14 mouse cellular contexts compared by ENCODE assay signal in genomic region chr7:125515081-125515853, GRCm38 (mm10). TPM values are rescaled to one million over a fixed set of nuclear protein-coding genes. Genes with fewer than 3 reads are reported as not detected.
DNase-seq lines count a peak whose midpoint lies in the region; ATAC-seq lines count a peak whose summit lies in the region.
"Had no signal": no experiment of that assay in that cellular context is flagged by ENCODE, and none has a peak within 500 bp of the region (broad histone marks: within the 10 kb centered on the region; RNA-seq: fewer than 3 reads in every experiment).

No protein-coding gene starts in this region.

- no peak overlapping the region for H3K4me3 ChIP-seq in kidney, embryonic 15.5 days (replicated peaks)
- H3K4me3 ChIP-seq in embryonic facial prominence, embryonic 14.5 days (ENCODE audit: low read depth, low read length): no peak overlapping the region
- H3K4me3 ChIP-seq in liver, embryonic 12.5 days: no peak overlapping the region
- no peak overlapping the region for H3K4me3 ChIP-seq in midbrain, embryonic 14.5 days (replicated peaks; ENCODE audit: low read depth, low read length)
- H3K4me3 ChIP-seq: hindbrain, embryonic 13.5 days; midbrain, embryonic 12.5 days had no signal

- no peak overlapping the region for H3K9ac ChIP-seq in kidney, embryonic 15.5 days
- H3K9ac ChIP-seq in embryonic facial prominence, embryonic 14.5 days (ENCODE audit: low read depth, low read length): no peak overlapping the region
- H3K9ac ChIP-seq in liver, embryonic 12.5 days: no peak overlapping the region
- H3K9ac ChIP-seq in midbrain, embryonic 14.5 days (replicated peaks; ENCODE audit: low read length): no peak overlapping the region
- H3K9ac ChIP-seq: hindbrain, embryonic 13.5 days; midbrain, embryonic 12.5 days had no signal

- WGBS in kidney, embryonic 15.5 days: 51% methylated on average over 5 of the region's 5 CpGs
- WGBS in embryonic facial prominence, embryonic 14.5 days: 51% methylated on average over 5 of the region's 5 CpGs
- WGBS in liver, embryonic 12.5 days (ENCODE audit: insufficient replicate concordance): 64% methylated on average over 5 of the region's 5 CpGs
- 63% methylated on average over 5 of the region's 5 CpGs for WGBS in midbrain, embryonic 14.5 days

- peak overlapping the region; percentile 49 for H3K27ac ChIP-seq in kidney, embryonic 15.5 days
- H3K27ac ChIP-seq in embryonic facial prominence, embryonic 14.5 days (replicated peaks; ENCODE audit: low read depth, low read length): 0 out of 2 replicates have a peak overlapping the region, but pooled peaks have one; percentile 40
- peak overlapping the region; percentile 82 for H3K27ac ChIP-seq in liver, embryonic 12.5 days
- H3K27ac ChIP-seq in midbrain, embryonic 14.5 days (replicated peaks; ENCODE audit: low read depth, low read length): no peak overlapping the region
- H3K27ac ChIP-seq: hindbrain, embryonic 13.5 days; midbrain, embryonic 12.5 days had no signal

- H3K4me2 ChIP-seq in kidney, embryonic 15.5 days: no peak overlapping the region
- no peak overlapping the region for H3K4me2 ChIP-seq in embryonic facial prominence, embryonic 14.5 days (ENCODE audit: low read depth, low read length)
- H3K4me2 ChIP-seq in liver, embryonic 12.5 days: peak overlapping the region; percentile 30
- H3K4me2 ChIP-seq in midbrain, embryonic 14.5 days (ENCODE audit: low read length): no peak overlapping the region
- H3K4me2 ChIP-seq: hindbrain, embryonic 13.5 days; midbrain, embryonic 12.5 days had no signal

- H3K36me3 ChIP-seq in kidney, embryonic 15.5 days: no peaks in the 10 kb centered on the region
- H3K36me3 ChIP-seq in embryonic facial prominence, embryonic 14.5 days (ENCODE audit: control insufficient read depth, insufficient read depth, low read length): no peaks in the 10 kb centered on the region
- no peaks in the 10 kb centered on the region for H3K36me3 ChIP-seq in liver, embryonic 12.5 days
- H3K36me3 ChIP-seq in midbrain, embryonic 14.5 days (ENCODE audit: control insufficient read depth, insufficient read depth, low read length): no peaks in the 10 kb centered on the region
- H3K36me3 ChIP-seq: hindbrain, embryonic 13.5 days; midbrain, embryonic 12.5 days had no signal

- no peaks in the 10 kb centered on the region for H3K9me3 ChIP-seq in kidney, embryonic 15.5 days (replicated peaks)
- H3K9me3 ChIP-seq in embryonic facial prominence, embryonic 14.5 days (ENCODE audit: control insufficient read depth, low read length): no peaks in the 10 kb centered on the region
- 0 out of 2 replicates have a peak, but pooled peaks cover 5% of the 10 kb centered on the region for H3K9me3 ChIP-seq in liver, embryonic 12.5 days (replicated peaks)
- no peaks in the 10 kb centered on the region for H3K9me3 ChIP-seq in midbrain, embryonic 14.5 days (ENCODE audit: control insufficient read depth, low read length)
- H3K9me3 ChIP-seq: hindbrain, embryonic 13.5 days; midbrain, embryonic 12.5 days had no signal

- ATAC-seq in frontal cortex, adult (ENCODE audit: low TSS enrichment): 0 out of 2 replicates have a peak, but pooled peaks have one; percentile 13
- ATAC-seq in kidney, embryonic 15.5 days (replicated peaks; ENCODE audit: low FRiP score): no peak
- ATAC-seq in embryonic facial prominence, embryonic 14.5 days (ENCODE audit: low read depth): 0 out of 2 replicates have a peak, but pooled peaks have one; percentile 22
- peak; percentile 57 for ATAC-seq in liver, embryonic 12.5 days
- ATAC-seq in midbrain, embryonic 14.5 days (ENCODE audit: low FRiP score, low TSS enrichment): no peak

- no peak for DNase-seq in frontal cortex, adult 2 months (ENCODE audit: extremely low spot score in 1 of 2, low spot score in 1 of 2)
- no peak for DNase-seq in kidney, adult 18-20 months
- DNase-seq in embryonic facial prominence, embryonic 14.5 days (ENCODE audit: low spot score): peak; percentile 79
- DNase-seq in layer of hippocampus, postnatal 14 days (ENCODE audit: low spot score in 2 of 2): no peak
- no peak for DNase-seq in midbrain, embryonic 14.5 days
- DNase-seq: adrenal gland, adult 2 months; cerebellum, adult 9-10 months; embryo, embryonic 11 days; right cerebral cortex, postnatal 14 days had no signal

- H3K27me3 ChIP-seq in kidney, embryonic 15.5 days: no peaks in the 10 kb centered on the region
- no peaks in the 10 kb centered on the region for H3K27me3 ChIP-seq in embryonic facial prominence, embryonic 14.5 days (replicated peaks; ENCODE audit: control insufficient read depth, insufficient read depth, low read length)
- no peaks in the 10 kb centered on the region for H3K27me3 ChIP-seq in liver, embryonic 12.5 days (replicated peaks)
- H3K27me3 ChIP-seq in midbrain, embryonic 14.5 days (ENCODE audit: control insufficient read depth, insufficient read depth, low read length): no peaks in the 10 kb centered on the region
- H3K27me3 ChIP-seq: hindbrain, embryonic 13.5 days; midbrain, embryonic 12.5 days had no signal

- 0 out of 2 replicates have a peak, but pooled peaks cover 9% of the 10 kb centered on the region for H3K4me1 ChIP-seq in kidney, embryonic 15.5 days
- peaks cover 17% of the 10 kb centered on the region for H3K4me1 ChIP-seq in embryonic facial prominence, embryonic 14.5 days (ENCODE audit: control insufficient read depth, insufficient read depth, low read length)
- peaks cover 66% of the 10 kb centered on the region for H3K4me1 ChIP-seq in liver, embryonic 12.5 days
- no peaks in the 10 kb centered on the region for H3K4me1 ChIP-seq in midbrain, embryonic 14.5 days (ENCODE audit: control insufficient read depth, insufficient read depth, low read length)
- H3K4me1 ChIP-seq: hindbrain, embryonic 13.5 days; midbrain, embryonic 12.5 days had no signal

RNA-seq across cellular contexts. Expression of gene Nsmce1, which starts 23.9 kb away (rescaled TPM):
- 28.6 and 30.0 TPM in 2 replicates for polyA plus RNA-seq in frontal cortex, adult 2 months (2012; rRNA removed)
- 143 TPM in 2 replicates for polyA plus RNA-seq in kidney, embryonic 15.5 days (2015; fragmentation: Nextera tagmentation; extraction: Ambion mirVana)
- polyA plus RNA-seq in embryonic facial prominence, embryonic 14.5 days (2014; fragmentation: Nextera tagmentation; extraction: Ambion mirVana): 115 and 116 TPM in 2 replicates
- polyA plus RNA-seq in liver, embryonic 12.5 days (2016; fragmentation: Nextera tagmentation; extraction: Ambion mirVana): 97.0 and 97.7 TPM in 2 replicates
- 10 to 100 TPM; 16.7 to 17.8 TPM for total RNA-seq in layer of hippocampus, postnatal 14 days (2021)
- 93.9 and 101 TPM in 2 replicates for polyA plus RNA-seq in midbrain, embryonic 14.5 days (2014; fragmentation: Nextera tagmentation; extraction: Ambion mirVana)

RNA-seq across cellular contexts. Expression of gene Il4ra, which starts 36.7 kb away (rescaled TPM):
- 3.7 and 4.8 TPM in 2 replicates for polyA plus RNA-seq in frontal cortex, adult 2 months (2012; rRNA removed)
- polyA plus RNA-seq in kidney, embryonic 15.5 days (2015; fragmentation: Nextera tagmentation; extraction: Ambion mirVana): 8.6 and 10.4 TPM in 2 replicates
- 10.2 and 11.4 TPM in 2 replicates for polyA plus RNA-seq in embryonic facial prominence, embryonic 14.5 days (2014; fragmentation: Nextera tagmentation; extraction: Ambion mirVana)
- 4.1 and 5.2 TPM in 2 replicates for polyA plus RNA-seq in liver, embryonic 12.5 days (2016; fragmentation: Nextera tagmentation; extraction: Ambion mirVana)
- total RNA-seq in layer of hippocampus, postnatal 14 days (2021): 1 to 10 TPM; 4.6 to 5.1 TPM
- 2.4 and 4.7 TPM in 2 replicates for polyA plus RNA-seq in midbrain, embryonic 14.5 days (2014; fragmentation: Nextera tagmentation; extraction: Ambion mirVana)

Comparison
In these comparisons a context has a peak if more than half of its experiments do, and no peak if none do; other contexts are left out.
1. ATAC-seq: peak in frontal cortex, adult (single experiment), embryonic facial prominence, embryonic 14.5 days (single experiment) and liver, embryonic 12.5 days (single experiment); none in kidney, embryonic 15.5 days (single experiment) and midbrain, embryonic 14.5 days (single experiment).